Mouse (Mus musculus) thymus, postnatal 25 days (tissue): ENCODE data around the gene Gm20661.

Experiments
- DNase-seq: peaks from one replicate; pipeline ENCODE4 v3.0.0; 2022

Gene Gm20661

DNA sequence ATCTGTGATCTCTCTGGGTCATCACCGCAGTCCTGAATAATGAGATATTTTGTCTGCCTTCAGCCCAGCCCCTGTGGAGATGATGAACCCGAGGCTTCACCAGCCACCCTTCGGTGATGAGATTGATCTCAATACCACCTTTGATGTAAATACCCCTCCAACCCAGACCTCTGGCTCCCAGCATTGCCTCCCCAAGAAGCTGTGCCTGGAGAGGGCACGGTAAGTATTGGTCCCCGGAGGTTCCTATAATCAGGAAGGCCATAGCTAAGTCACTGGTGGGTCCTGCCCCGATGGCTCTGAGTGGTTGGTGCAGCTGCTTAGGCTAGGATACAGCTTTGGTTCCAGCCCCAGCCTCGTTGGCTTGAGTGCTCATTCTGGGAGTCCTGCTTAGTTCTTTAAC, 14.3 kb upstream of the Gm20661 start:
- no peak for DNase-seq

DNA sequence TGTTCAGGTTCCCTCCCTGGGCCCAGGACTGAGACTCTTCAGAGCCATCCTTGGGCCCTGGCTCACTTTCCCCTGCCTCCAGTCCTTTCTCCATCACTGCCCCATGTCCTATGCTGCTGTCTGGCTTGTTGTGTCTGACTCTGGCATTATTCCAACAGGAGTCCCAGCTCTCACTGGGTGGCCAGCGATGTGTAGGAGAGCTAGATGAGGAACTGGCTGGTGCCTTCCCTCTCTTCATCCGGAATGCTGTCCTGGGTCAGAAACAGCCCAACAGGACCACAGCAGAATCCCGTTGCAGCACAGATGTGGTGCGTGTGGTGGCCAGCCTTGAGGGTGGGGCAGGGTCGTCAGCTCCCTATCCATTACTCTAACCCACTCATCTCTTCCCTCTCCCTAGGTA, 12.5 kb upstream of the Gm20661 start:
- no peak for DNase-seq

DNA sequence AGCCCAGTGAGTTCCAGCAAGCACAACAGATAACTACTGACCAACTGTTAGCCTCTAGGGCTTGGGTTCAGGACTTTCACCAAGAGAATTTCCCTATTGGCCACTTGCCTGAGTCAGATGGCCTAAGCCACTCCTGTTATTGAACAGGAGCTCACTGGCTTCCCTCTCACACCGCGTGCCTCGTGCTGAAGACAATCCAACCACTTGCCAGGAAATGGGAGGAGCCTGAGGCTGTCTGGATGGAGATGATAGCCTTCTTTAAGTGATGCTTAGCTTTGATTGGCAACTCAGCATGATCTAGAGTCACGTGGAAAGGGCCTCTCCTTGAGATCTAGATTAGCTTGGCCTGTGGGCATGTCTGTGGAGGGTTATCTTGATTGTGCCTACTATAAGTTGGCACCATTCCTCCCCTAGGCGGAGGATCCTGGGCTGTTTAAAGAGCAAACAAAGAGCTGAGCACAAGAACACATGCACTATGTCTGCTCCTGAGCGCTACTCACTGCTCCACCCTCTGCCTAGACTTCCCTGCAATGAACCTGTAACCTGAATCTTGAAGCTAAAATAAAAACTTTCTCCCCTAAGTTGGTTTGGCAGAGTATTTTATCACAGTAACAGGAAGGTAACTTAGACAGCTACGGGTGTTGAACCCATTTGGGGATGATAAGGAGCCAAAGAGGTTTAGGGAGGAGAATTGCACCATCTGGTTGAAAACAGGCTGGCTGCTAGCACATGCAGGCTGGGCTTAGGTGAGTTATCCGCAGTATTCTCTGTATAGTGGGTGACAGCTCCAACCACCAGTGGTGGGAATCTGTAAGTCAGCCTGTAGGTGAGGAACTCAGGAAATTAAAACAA, 10.9 kb upstream of the Gm20661 start:
- DNase-seq = no peak

DNA sequence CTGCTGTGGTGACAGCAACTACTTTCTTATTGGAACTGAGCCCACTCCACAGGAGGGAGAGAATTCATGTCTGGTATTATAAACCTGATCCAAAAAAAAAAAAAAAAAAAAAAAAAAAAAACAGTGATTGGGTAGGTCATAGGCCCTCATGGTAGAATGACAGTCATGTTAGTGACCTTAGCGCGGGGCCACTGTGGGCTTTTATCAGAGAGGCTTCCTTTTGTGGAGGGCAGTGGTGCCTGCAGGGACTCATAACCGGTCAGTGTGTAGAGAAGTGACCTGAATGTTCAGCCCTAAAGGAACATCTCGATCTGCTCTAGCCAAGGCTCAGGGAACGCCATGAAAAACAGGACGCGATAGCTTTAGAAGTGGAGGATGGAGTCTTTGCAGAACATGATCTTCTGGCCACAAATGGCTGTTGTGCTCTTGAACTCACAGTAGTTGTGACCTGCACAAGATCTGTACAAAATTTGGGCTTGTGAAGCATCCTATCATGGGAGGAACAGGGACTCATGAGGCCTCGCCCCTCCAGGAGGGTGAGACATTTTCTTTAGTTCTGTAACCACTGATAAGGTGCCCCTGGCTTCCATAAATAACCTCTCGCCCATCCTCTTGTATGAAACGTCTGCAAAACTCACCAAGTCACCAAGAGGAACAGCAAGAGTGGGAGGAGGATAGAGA, 8.2 kb upstream of the Gm20661 start:
- no peak for DNase-seq

DNA sequence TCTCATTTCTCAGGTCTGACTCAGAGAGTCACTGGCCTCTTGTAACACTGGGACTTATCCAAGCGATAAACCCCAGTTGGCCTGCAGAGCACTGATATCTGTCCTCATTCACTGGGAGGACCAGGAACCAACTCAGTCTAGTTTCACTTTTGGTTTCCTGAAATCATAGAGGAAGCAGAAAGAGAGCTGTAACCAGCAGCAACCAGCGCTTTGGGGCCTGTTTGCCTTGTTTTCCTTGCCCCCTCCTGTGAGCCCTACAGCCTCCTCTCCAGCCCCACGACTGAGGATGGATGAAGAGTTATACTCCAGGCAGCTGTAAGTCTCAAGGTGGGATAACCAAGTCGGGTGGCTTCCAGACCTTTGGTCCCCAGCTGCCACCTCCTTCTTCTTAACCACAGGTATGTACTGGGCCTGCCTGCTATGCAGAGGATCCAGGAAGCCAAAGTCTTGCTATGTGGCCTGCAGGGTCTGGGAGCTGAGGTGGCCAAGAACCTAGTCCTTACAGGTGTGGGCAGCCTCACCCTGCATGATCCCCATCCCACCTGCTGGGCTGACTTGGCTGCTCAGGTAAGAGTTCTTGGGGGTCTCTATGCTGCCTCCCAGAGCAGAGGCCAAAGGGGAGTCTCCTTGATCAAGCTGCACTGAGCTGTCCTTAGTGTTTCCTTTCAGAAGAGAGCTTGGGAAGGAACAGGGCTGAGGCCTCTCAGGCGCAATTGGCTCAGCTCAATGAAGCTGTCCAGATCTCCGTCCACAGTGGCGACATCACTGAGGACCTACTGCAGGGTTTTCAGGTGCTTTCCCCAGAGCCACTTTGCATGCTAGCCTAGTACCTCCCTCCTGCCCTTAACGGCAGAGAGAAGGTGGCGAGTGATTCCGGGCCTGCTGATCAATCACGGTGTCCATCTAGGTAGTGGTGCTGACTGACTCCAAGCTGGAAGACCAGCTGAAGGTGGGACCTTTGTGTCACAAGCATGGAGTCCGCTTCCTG, 7.2 kb upstream of the Gm20661 start, which contains the start of gene Uba7:
Gene Uba7 (plus strand): TSS at position 107 of the 988 bp plus-strand sequence.
- peak; percentile 61 for DNase-seq

DNA sequence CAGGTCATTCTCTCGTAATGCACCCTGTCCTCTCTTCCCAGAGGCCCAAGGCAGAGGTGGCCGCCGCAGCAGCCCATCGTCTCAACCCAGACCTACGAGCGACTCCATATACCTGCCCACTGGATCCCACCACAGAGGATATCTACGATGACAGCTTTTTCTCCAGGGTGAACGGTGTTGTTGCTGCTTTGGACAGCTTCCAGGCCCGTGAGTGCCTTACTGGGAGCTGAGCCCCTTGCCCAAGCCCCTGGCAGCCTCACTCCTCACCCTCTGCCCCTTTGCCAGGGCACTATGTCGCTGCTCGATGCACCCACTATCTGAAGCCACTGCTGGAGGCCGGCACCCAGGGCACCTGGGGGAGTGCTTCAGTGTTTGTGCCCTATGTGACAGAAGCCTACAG, 4.0 kb upstream of the Gm20661 start:
- no peak for DNase-seq

DNA sequence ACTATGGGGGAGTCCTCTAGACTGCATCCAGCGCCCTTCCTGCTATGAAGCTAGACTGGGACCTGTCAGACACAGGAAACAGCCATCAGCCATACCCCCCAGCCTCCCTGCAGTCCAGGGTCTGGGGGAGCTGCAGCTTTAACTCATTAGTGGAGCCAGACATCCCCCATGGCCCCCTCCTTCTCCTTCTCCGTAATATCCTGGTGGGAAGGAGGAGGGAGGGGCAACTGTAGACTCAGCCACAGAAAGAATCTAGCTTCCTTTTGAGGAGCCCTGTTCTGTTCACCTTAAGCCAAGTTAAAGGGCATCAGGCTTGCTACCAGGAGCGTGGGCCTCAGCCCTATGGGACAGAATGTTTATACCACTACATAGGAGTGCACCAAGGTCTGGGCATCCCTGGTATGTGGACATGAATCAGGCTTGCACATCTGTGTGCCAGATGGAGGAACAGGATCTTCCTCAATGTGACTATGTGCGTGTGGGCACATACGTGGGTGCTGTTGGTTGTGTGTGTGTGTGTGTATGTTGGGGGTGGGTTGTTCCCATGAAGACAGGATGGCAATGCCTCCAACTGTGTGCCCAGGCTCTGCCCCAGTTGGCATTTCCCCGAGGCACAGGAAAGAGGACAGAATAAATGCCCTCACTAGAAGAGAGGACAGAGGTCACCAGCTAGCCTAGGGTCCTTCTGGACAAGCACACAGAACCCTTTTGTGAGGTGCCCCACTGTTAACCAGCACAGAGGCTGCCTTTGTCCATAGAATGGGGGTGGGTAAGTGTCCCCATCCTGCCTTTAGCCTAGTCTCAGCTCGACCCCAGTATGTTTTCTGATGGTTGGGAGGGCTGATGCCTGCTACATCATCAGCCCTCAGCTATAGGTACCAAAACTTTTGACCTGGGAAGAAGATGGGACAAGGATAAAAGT, 913 bp upstream of the Gm20661 start:
- peak; percentile 28 for DNase-seq

DNA sequence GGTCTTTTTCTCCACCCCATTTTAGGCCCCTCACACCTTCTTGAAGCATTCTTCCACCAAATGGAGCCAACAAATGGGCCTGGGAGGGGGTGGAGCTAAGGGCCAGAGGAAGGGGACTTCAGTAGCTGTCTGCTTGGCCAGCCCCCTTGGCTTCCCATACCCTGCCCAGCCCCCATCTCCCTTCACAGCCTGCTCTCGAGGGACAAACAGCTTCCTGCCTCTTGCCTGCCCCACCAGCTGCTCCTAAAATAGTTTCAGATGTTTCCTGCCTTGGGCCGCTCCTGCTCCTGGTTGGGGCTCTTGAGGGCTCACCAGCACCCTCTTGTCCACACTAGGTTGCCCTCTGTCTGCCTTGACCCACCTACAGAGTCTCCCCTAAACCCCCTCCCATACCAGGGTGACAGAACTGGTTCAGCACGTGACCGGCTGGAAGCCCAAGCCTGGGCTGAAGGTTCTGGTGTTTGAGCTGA, 598 bp downstream of the Gm20661 start:
- DNase-seq = peak; percentile 54

DNA sequence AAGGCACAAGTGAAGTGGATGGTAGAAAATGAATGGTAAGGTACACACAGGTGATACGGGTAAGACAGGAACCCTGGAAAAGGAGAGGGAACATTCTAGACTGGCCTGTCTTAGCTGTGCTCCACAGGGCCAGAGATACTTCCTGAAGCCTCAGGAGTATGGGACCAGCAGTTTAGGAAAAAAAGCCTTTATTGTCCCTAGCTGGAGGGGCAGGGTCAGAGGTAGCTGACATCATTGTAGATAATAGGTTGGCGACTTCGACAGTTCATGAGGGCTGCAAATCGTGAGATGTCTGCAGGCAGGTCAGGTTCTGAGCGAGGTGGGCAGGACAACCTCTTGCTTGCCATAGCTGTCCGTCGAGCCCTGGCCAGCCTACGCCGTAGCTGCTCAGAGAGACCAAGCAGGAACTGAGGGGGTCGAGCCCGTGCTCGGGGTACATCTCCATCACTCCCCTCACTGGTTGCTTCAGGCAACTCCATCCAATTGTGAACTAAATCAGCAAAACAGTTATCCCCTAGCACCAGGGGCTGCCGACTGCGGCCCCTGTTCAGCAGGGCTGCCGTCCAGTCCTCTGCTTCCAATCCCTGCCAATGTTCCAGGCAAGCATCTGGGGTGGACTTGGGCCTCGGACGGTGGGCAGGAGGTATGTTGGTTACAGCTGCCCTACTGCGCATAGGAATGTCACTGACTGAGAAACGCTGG, 1.3 kb downstream of the Gm20661 start:
- DNase-seq = peak; percentile 22

DNA sequence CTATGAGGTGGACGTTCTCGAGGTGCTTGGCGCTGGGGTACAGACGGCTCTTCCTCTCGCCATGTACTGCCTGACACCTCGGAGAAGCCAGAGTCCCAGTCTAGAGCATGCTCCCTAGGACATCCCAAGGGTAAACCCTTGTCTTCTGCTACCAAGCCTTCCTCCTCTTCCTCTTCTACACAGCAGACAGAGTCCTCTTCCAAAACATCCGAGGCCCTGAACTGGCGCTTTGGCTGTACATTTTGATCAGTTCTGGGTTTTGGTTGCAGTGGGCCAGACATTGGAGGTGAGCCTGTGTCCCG, 1.8 kb downstream of the Gm20661 start:
- DNase-seq = no peak

DNA sequence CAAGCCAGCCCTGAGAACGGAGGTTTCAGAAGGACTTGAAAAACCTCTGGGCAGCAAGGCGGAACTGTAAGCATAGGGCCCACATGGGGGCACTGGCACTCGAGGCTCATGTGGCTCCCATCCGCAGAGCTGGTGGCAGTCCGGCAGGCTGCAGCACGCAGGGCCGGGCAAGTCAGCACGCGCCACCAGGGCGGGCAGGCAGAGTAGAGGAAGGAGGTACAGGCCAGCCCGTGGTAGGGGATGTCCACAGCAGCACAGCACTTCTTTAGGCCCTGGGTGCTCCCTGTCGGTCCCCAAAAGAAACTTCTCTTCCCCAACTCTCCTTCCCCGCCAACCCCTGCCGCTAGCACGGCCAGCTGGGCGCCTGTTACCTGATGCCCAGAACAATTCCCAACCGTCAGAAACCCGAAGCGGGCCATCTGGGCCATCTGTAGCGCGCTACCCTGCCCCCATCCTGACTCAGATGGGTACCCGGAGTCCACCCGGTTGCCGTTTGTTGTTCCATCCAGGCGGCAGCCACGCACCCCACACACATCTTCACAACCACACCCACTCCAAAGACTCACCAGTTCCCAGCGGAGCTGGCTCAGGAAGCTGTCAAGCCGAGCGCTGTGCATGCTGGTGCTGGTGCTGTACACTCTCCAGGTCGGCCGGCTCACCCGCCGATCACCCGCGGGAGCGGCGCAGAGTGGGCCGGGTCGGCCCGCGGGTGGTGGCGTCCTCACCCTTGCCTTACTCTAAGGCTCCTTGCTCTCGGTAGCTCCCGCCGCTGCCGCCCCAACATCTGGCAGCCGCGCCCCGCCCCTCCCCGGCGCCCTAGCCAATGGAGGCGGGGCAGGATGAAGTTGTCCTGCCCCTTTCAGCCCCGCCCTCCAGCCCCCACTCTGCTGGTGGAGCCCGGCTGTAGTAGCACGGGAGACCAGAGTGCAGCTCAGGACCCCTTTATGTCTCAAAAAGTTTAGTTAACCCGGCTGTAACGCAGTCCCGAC, 2.6 kb downstream of the Gm20661 start, which contains the start of gene Inka1:
Gene Inka1 (minus strand): TSS at position 749 of the 989 bp plus-strand sequence.
- peak; percentile 95 for DNase-seq

DNA sequence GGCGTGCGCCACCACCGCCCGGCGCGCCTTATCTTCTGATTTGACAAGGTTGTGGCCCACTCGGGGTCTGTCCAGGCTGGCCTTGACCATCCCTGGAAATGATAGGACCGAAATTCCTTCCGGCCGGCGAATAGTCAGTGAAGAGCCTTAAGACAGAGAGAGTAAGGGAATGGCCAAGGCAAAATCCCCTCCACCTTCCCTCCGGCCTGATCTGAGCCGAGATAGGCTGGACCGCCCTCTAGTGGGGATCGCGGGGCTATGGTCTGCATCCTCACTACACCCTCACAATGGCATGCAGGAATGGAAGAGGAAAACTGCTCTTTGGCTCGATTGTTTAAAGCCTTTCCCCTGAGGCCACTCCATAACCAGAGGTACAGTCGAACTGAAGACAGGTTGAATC, 3.5 kb downstream of the Gm20661 start:
- peak; percentile 85 for DNase-seq

DNA sequence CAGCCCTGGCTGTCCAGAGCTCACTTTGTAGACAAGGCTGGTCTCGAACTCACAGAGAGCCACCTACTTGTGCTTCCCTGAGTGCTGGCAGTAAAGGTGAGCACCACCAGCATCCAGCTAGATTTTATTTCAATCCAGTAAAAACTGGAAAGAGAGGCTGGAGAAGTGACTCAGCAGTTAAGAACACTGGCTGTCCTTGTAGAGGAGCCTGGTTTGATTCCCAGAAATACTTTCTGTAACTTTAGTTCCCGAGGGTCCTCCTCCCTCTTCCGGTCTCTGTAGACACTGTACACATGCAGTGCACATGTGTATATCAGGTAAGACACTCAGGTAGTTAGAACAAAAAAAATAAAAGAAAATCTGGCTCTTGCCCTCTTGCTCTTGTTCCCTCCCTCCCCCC, 5.1 kb downstream of the Gm20661 start:
- no peak for DNase-seq

DNA sequence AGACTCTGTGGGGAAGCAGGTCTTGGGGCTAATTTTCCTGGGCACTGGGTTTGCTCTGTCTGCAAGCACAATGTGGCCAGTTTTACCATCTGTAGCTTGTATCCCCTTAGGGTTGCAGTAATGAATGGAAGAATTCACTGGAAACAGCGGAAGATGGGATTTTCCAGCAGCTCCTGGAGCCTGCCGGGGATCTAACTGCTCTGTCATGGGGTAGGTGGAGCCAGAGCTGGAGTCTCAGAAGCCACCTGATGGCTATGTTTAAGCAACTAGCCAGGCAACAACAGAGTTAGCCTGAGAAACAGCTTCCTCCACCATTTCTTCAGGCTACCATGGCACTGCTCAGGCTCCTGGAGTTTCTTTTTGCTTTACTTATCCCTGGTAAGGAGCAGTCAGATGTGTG, 9.3 kb downstream of the Gm20661 start, which contains the start of gene Cdhr4:
Gene Cdhr4 (plus strand): TSS at position 301 of the 400 bp plus-strand sequence.
- DNase-seq = no peak

DNA sequence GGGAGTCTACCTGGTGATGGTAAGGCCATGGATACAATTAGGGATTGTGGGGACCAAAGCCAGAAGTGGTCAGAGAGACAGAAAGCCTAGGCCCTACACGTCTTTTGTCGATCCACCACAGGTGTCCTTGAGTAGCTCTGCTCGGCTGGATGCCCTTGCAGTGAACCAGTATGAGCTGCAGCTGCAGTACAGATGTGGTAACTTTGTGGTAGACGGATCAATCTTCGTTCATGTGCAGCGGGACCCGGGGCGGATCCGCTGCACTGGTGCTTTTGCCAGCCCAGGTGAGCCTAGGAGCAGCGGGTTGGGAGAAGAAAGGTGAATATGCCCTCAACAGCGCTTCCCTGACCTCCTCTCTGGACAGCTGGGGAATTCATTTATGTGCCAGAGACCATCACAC, 10.2 kb downstream of the Gm20661 start:
- DNase-seq = peak; percentile 52

DNA sequence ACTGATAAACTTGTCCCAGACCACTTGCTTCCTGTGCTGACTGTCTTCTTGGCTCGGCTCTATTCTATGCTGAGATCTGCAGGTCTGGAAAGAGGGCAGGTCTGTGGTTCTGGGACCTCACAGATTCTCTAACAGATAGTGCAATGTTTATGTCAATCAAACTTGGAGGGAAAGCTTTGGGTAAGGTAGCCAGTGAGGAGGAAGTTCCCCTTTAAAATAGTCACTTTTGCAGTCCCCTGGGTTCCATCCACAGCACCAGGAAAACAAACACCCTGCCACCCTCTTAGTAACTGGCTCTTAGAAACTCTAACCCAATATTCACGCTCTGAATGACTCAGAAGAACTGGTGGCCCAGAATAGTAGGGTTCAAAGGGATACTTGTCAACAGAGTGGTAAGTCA, 11.6 kb downstream of the Gm20661 start:
- DNase-seq = no peak

DNA sequence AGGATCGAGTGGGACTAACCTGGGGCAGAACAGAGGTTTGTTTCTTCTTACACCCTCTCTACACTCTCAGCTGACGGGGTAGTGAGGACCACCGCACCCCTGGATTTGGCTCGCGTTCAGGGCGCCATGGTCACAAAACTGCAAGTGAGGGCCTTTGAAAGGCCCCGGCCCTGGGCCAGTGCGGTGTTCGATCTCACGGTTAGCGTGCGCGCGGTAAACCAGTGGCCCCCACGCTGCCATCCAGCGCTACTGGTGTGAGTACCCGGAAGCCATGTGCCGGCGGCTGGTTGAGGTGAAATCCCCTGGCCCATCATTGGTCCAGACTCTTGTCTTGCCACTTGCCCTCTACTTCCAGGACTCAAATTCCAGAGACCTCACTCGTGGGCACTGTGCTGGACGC, 12.7 kb downstream of the Gm20661 start:
- no peak for DNase-seq

DNA sequence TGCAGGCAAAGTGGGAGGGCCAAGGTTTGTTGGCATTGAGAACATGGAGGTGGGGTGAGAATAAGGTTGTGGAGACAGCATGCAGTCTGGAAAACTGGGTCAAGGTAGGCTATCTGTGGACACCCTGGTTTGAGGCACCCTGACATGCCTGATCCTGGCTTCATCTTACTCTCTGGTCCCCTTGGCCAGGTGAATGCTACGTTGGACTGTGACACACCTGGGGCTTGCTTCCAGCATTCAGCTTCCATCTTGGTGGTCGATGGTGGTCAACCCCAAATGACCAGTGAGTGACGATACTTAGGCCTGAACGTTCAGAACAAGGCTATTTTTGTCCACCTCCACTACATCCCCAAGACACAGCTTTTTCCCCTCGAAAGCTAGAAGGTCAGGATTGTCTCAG, 13.2 kb downstream of the Gm20661 start, which contains the start of gene Gm20662:
Gene Gm20662 (plus strand): TSS at position 301 of the 400 bp plus-strand sequence.
- no peak for DNase-seq

DNA sequence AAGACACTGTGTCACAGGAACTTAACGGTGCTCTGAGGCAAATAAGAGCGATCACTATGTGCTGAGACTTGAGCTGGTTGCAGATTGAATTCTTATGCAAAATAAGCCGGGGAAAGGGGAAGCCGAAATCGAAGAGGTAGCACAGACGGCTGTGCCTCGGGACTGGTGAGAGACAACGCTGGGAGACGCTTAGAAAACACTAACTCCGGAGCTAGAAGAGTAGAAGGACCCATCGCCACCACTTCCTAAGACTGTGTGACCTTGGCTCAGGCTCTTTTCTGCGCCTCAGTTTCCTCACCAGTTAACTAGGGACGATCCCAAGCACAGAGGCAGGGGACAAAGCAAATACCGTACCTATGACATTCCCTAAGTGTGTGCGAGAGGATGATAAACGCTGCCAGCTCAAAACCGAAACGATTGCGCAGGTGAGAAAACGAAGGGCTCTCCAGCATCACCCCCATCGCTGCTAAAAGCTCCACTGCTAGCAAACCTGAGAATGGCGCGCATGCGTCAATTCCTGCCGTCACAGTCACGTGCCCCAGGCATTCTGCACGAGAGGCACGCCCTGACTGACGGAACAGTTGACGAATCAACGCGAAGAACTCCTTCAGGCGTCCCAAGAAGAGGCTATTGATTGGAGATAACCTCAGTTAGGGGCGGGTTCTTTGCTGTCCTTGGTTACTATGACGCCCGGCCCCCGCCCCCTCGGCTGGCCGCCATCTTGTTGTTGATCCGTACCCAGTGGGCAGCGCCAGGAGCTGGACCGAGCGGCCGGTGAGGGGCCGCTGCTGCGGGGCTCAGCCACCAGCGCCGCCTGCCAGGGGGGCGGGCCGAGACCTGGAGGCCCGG, 19.3 kb downstream of the Gm20661 start, which contains the start of gene Ip6k1:
Gene Ip6k1 (plus strand): TSS at position 580 of the 849 bp plus-strand sequence.
- DNase-seq = peak; percentile 100
